Mouse (Mus musculus): ENCODE results near the gene Slc4a1.

Gene Slc4a1

GRCm38 (mm10) chr11:102375196-102376173, 9.5 kb upstream of the Slc4a1 start:
- no peak for DNase-seq (ENCODE audit: low spot score in 2 of 2)

GRCm38 (mm10) chr11:102374108-102374725, 8.2 kb upstream of the Slc4a1 start:
- DNase-seq (ENCODE audit: low spot score in 2 of 2), result no peak

GRCm38 (mm10) chr11:102373646-102374045, 7.6 kb upstream of the Slc4a1 start:
- DNase-seq (ENCODE audit: low spot score in 2 of 2), result no peak

GRCm38 (mm10) chr11:102372936-102373335, 6.9 kb upstream of the Slc4a1 start:
- DNase-seq (ENCODE audit: low spot score in 2 of 2), result no peak

GRCm38 (mm10) chr11:102371926-102372685, 6.1 kb upstream of the Slc4a1 start:
- DNase-seq (ENCODE audit: low spot score in 2 of 2), result no peak

- DNase-seq (ENCODE audit: low spot score in 2 of 2), result no peak
Measured at GRCm38 (mm10) chr11:102370285-102370684, 4.3 kb upstream of the Slc4a1 start.

- DNase-seq (ENCODE audit: low spot score in 2 of 2), result no peak
Measured at GRCm38 (mm10) chr11:102369263-102369662, 3.3 kb upstream of the Slc4a1 start.

GRCm38 (mm10) chr11:102368347-102368746, 2.3 kb upstream of the Slc4a1 start:
- no peak for DNase-seq (ENCODE audit: low spot score in 2 of 2)

GRCm38 (mm10) chr11:102367504-102368280, 1.7 kb upstream of the Slc4a1 start:
- no peak for DNase-seq (ENCODE audit: low spot score in 2 of 2)

GRCm38 (mm10) chr11:102365699-102366098, 304 bp downstream of the Slc4a1 start:
- no peak for DNase-seq (ENCODE audit: low spot score in 2 of 2)

- no peak for DNase-seq (ENCODE audit: low spot score in 2 of 2)
Measured at GRCm38 (mm10) chr11:102364570-102365371, 1.2 kb downstream of the Slc4a1 start.

- no peak for DNase-seq (ENCODE audit: low spot score in 2 of 2)
Measured at GRCm38 (mm10) chr11:102363623-102364022, 2.4 kb downstream of the Slc4a1 start.

- DNase-seq (ENCODE audit: low spot score in 2 of 2), result no peak
Measured at GRCm38 (mm10) chr11:102361776-102362495, 4.1 kb downstream of the Slc4a1 start.

- DNase-seq (ENCODE audit: low spot score in 2 of 2), result no peak
Measured at GRCm38 (mm10) chr11:102358365-102358764, 7.6 kb downstream of the Slc4a1 start.

- DNase-seq (ENCODE audit: low spot score in 2 of 2), result no peak
Measured at GRCm38 (mm10) chr11:102356636-102357350, 9.2 kb downstream of the Slc4a1 start.

GRCm38 (mm10) chr11:102356190-102356589, 9.8 kb downstream of the Slc4a1 start:
- DNase-seq (ENCODE audit: low spot score in 2 of 2), result no peak

GRCm38 (mm10) chr11:102355501-102355900, 10.5 kb downstream of the Slc4a1 start:
- no peak for DNase-seq (ENCODE audit: low spot score in 2 of 2)

GRCm38 (mm10) chr11:102353021-102353431, 13.0 kb downstream of the Slc4a1 start:
- no peak for DNase-seq (ENCODE audit: low spot score in 2 of 2)

GRCm38 (mm10) chr11:102352378-102352777, 13.6 kb downstream of the Slc4a1 start:
- no peak for DNase-seq (ENCODE audit: low spot score in 2 of 2)
